Mouse (Mus musculus) kidney, postnatal 25 days (tissue): ENCODE measurements around the gene Adamts20.

Source experiments
- DNase-seq, 2 experiments: peaks; one replicate each; pipeline ENCODE4 v3.0.0; 2021; ENCODE audit warnings: mixed read lengths in 2 of 2

The Adamts20 gene

GRCm38 (mm10) chr15:94244336-94244735, 220.9 kb downstream of the Adamts20 start:
- DNase-seq, result no peak

GRCm38 (mm10) chr15:94242133-94242532, 223.1 kb downstream of the Adamts20 start:
- DNase-seq, result no peak

GRCm38 (mm10) chr15:94239637-94240036, 225.6 kb downstream of the Adamts20 start:
- DNase-seq, result no peak

- no peak for DNase-seq
These were observed 226.1 kb downstream of the Adamts20 start for GRCm38 (mm10) chr15:94239127-94239526.

- DNase-seq, result no peak
These were observed 227.0 kb downstream of the Adamts20 start for GRCm38 (mm10) chr15:94238058-94238876.

GRCm38 (mm10) chr15:94236726-94237125, 228.5 kb downstream of the Adamts20 start:
- DNase-seq, result peak; percentile 52 to 56

GRCm38 (mm10) chr15:94236121-94236520, 229.1 kb downstream of the Adamts20 start:
- DNase-seq, result no peak

GRCm38 (mm10) chr15:94235190-94235589, 230.0 kb downstream of the Adamts20 start:
- no peak for DNase-seq

GRCm38 (mm10) chr15:94231246-94231645, 234.0 kb downstream of the Adamts20 start:
- DNase-seq, result no peak

GRCm38 (mm10) chr15:94227388-94227787, 237.8 kb downstream of the Adamts20 start:
- DNase-seq, result no peak

- no peak for DNase-seq
These were observed 242.1 kb downstream of the Adamts20 start for GRCm38 (mm10) chr15:94223101-94223500.

GRCm38 (mm10) chr15:94220686-94221085, 244.5 kb downstream of the Adamts20 start:
- no peak for DNase-seq
